Mouse (Mus musculus) ES-Bruce4 (cell line): Measurements from ENCODE around the gene Prkaa1. TPM values are rescaled to one million over a fixed set of nuclear protein-coding genes. Genes with fewer than 3 reads are reported as not detected.

Experiments
- H3K27ac ChIP-seq: 2 replicates; pipeline ENCODE4 v1.5.1; 2012; ENCODE audit warnings: low read length, inconsistent platforms; ENCODE audit not compliant: insufficient read depth
- H3K27me3 ChIP-seq: 2 replicates; pipeline ENCODE4 v1.6.1; 2012; ENCODE audit warnings: mild to moderate bottlenecking, low read length, inconsistent platforms; ENCODE audit not compliant: control insufficient read depth, poor library complexity, insufficient read depth, severe bottlenecking
- H3K36me3 ChIP-seq: 2 replicates; pipeline ENCODE4 v1.6.1; 2012; ENCODE audit warnings: inconsistent platforms, mild to moderate bottlenecking, low read length, moderate library complexity; ENCODE audit not compliant: control insufficient read depth, poor library complexity, insufficient read depth, severe bottlenecking
- H3K4me1 ChIP-seq: one replicate; pipeline ENCODE4 v1.8.1; 2011; ENCODE audit warnings: low read length; ENCODE audit not compliant: control insufficient read depth, insufficient read depth
- H3K4me3 ChIP-seq: 2 replicates; pipeline ENCODE4 v1.5.1; 2011; ENCODE audit warnings: low read depth, mild to moderate bottlenecking, low read length
- H3K9ac ChIP-seq: 2 replicates; pipeline ENCODE4 v1.6.1; 2012; ENCODE audit warnings: low read depth, mild to moderate bottlenecking, inconsistent platforms; ENCODE audit not compliant: poor library complexity, severe bottlenecking
- H3K9me3 ChIP-seq: replicated peaks from 2 replicates; pipeline ENCODE4 v1.6.1; 2012; ENCODE audit warnings: mild to moderate bottlenecking, low read length, inconsistent platforms; ENCODE audit not compliant: control insufficient read depth, poor library complexity, insufficient read depth, severe bottlenecking
- CTCF ChIP-seq: IDR thresholded peaks from one replicate; pipeline ENCODE4 v1.8.1; 2011; ENCODE audit warnings: low read depth, low read length
- EP300 ChIP-seq: IDR thresholded peaks from 2 replicates; pipeline ENCODE4 v1.6.1; 2011; ENCODE audit warnings: low read depth, low read length; ENCODE audit not compliant: insufficient read depth
- POLR2A ChIP-seq: IDR thresholded peaks from one replicate; pipeline ENCODE4 v1.8.1; 2011; ENCODE audit warnings: low read length; ENCODE audit not compliant: insufficient read depth
- polyA plus RNA-seq: library from polyadenylated mRNA; stranded (reverse); fragments of >200 nt; gene quantifications from 2 replicates; pipeline ENCODE4 v1.2.4, GENCODE M21; 2011; ENCODE audit warnings: low read depth; ENCODE audit not compliant: missing spikeins, insufficient read depth, insufficient read length

Prkaa1 gene
- polyA plus RNA-seq, 1 experiment: 26.0 TPM

- no peak for TF ChIP-seq EP300
- TF ChIP-seq CTCF: no peak
- TF ChIP-seq POLR2A: peak; percentile 60
These were observed 8.6 kb upstream of the Prkaa1 start for GRCm38 (mm10) chr15:5134945-5135483.

GRCm38 (mm10) chr15:5138021-5138856, 5.4 kb upstream of the Prkaa1 start:
- no peaks in the 10 kb centered on the region for H3K9me3 ChIP-seq
- no peaks in the 10 kb centered on the region for H3K36me3 ChIP-seq
- no peak overlapping the region for H3K9ac ChIP-seq
- H3K27me3 ChIP-seq: no peaks in the 10 kb centered on the region
- H3K27ac ChIP-seq: no peak overlapping the region
- H3K4me1 ChIP-seq: no peaks in the 10 kb centered on the region
- H3K4me3 ChIP-seq: no peak overlapping the region
- TF ChIP-seq EP300 (no peak), CTCF (no peak), POLR2A (no peak)

More at GRCm38 (mm10) chr15:5134945-5135483, 8.6 kb upstream of the Prkaa1 start:
- no peaks in the 10 kb centered on the region for H3K36me3 ChIP-seq
- H3K27ac ChIP-seq: peak overlapping the region; percentile 84; the same call in 1 of the 2 replicates
- peak overlapping the region; percentile 84 for H3K4me3 ChIP-seq
- no peaks in the 10 kb centered on the region for H3K27me3 ChIP-seq
- no peaks in the 10 kb centered on the region for H3K9me3 ChIP-seq
- peak overlapping the region; percentile 13; the same call in 1 of the 2 replicates for H3K9ac ChIP-seq
- H3K4me1 ChIP-seq: no peaks in the 10 kb centered on the region

- no peaks in the 10 kb centered on the region for H3K27me3 ChIP-seq
- TF ChIP-seq EP300: no peak
- no peak for TF ChIP-seq POLR2A
- TF ChIP-seq CTCF: no peak
- no peaks in the 10 kb centered on the region for H3K4me1 ChIP-seq
- H3K27ac ChIP-seq: no peak overlapping the region
- no peak overlapping the region for H3K9ac ChIP-seq
- H3K36me3 ChIP-seq: no peaks in the 10 kb centered on the region
- H3K4me3 ChIP-seq: no peak overlapping the region
- H3K9me3 ChIP-seq: no peaks in the 10 kb centered on the region
These were observed 4.3 kb upstream of the Prkaa1 start for GRCm38 (mm10) chr15:5139366-5139765.

- H3K9ac ChIP-seq: no peak overlapping the region
- no peak overlapping the region for H3K4me3 ChIP-seq
These were observed 3.8 kb upstream of the Prkaa1 start for GRCm38 (mm10) chr15:5139863-5140262.

GRCm38 (mm10) chr15:5140357-5140756, 3.3 kb upstream of the Prkaa1 start:
- Histone ChIP-seq H3K27ac (no peak overlapping the region), H3K9me3 (no peaks in the 10 kb centered on the region), H3K4me3 (no peak overlapping the region), H3K4me1 (no peaks in the 10 kb centered on the region), H3K36me3 (no peaks in the 10 kb centered on the region), H3K27me3 (no peaks in the 10 kb centered on the region), H3K9ac (no peak overlapping the region)
- TF ChIP-seq CTCF: no peak
- TF ChIP-seq EP300: no peak
- TF ChIP-seq POLR2A: no peak

More at GRCm38 (mm10) chr15:5139863-5140262, 3.8 kb upstream of the Prkaa1 start:
- TF ChIP-seq CTCF (no peak), POLR2A (no peak), EP300 (no peak)
- no peak overlapping the region for H3K27ac ChIP-seq
- H3K27me3 ChIP-seq: no peaks in the 10 kb centered on the region
- H3K36me3 ChIP-seq: no peaks in the 10 kb centered on the region
- no peaks in the 10 kb centered on the region for H3K9me3 ChIP-seq
- no peaks in the 10 kb centered on the region for H3K4me1 ChIP-seq

- Histone ChIP-seq H3K27me3 (no peaks in the 10 kb centered on the region), H3K4me3 (no peak overlapping the region)
These were observed 1.6 kb upstream of the Prkaa1 start for GRCm38 (mm10) chr15:5142047-5142446.

More at GRCm38 (mm10) chr15:5142047-5142446, 1.6 kb upstream of the Prkaa1 start:
- Histone ChIP-seq H3K27ac (no peak overlapping the region), H3K9me3 (no peaks in the 10 kb centered on the region), H3K4me1 (no peaks in the 10 kb centered on the region), H3K9ac (no peak overlapping the region), H3K36me3 (no peaks in the 10 kb centered on the region)
- no peak for TF ChIP-seq POLR2A
- TF ChIP-seq EP300: no peak
- TF ChIP-seq CTCF: no peak
